ENCODE assay signal across 18 mouse cellular contexts in the genomic region with DNA sequence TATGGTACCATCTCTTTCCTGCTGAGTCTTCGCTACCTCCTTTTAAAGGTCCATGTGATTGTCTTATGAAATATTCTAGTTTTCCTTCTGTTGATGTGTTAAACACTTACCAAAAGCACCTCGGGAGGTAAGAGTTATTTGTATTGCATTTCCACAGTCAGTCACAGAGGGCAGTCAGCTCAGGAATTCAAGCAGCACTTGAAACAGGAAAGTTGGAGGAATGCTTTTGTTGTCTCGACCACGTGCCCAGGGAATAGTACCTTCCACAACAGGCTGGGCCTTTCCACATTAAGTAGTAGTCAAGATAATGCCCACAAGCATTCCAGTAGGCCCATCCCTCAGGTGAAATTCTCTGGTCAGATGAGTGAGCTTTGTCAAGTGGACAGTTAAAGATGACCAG. TPM values are rescaled to one million over a fixed set of nuclear protein-coding genes. Genes with fewer than 3 reads are reported as not detected.
A peak's percentile ranks its signal among the peaks of the same experiment; 100 is the strongest.
DNase-seq lines count a peak whose midpoint lies in the region; ATAC-seq and TF ChIP-seq lines count a peak whose summit lies in the region.
"Had no signal": no experiment of that assay in that cellular context is flagged by ENCODE, and none has a peak within 500 bp of the region (broad histone marks: within the 10 kb centered on the region; RNA-seq: fewer than 3 reads in every experiment).

No protein-coding gene starts in this region.

- TF ChIP-seq EP300 in lung, postnatal 0 days (IDR thresholded peaks at IDR 0.05): peak; percentile 48; the same call in 1 of the 2 replicates

- H3K27me3 ChIP-seq in heart, embryonic 11.5 days (ENCODE audit: control insufficient read depth, insufficient read depth, low read length): no peaks in the 10 kb centered on the region
- no peaks in the 10 kb centered on the region for H3K27me3 ChIP-seq in kidney, postnatal 0 days (ENCODE audit: insufficient read depth, low read length)
- H3K27me3 ChIP-seq in lung, postnatal 0 days (replicated peaks; ENCODE audit: insufficient read depth, low read length): no peaks in the 10 kb centered on the region
- H3K27me3 ChIP-seq: forebrain, embryonic 13.5 days; limb, embryonic 13.5 days; Patski had no signal

- no peaks in the 10 kb centered on the region for H3K9me3 ChIP-seq in heart, embryonic 11.5 days (replicated peaks; ENCODE audit: control insufficient read depth, low read length)
- H3K9me3 ChIP-seq in kidney, postnatal 0 days (replicated peaks; ENCODE audit: low read length): no peaks in the 10 kb centered on the region
- no peaks in the 10 kb centered on the region for H3K9me3 ChIP-seq in lung, postnatal 0 days (ENCODE audit: low read length)
- H3K9me3 ChIP-seq: forebrain, embryonic 13.5 days; limb, embryonic 13.5 days had no signal

- H3K4me2 ChIP-seq in heart, embryonic 11.5 days: no peak overlapping the region
- H3K4me2 ChIP-seq in kidney, postnatal 0 days (ENCODE audit: low read length): no peak overlapping the region
- no peak overlapping the region for H3K4me2 ChIP-seq in lung, postnatal 0 days (replicated peaks; ENCODE audit: low read depth, low read length)
- H3K4me2 ChIP-seq: forebrain, embryonic 13.5 days; limb, embryonic 13.5 days had no signal

- no peak overlapping the region for H3K9ac ChIP-seq in heart, embryonic 11.5 days (ENCODE audit: low read depth, low read length)
- no peak overlapping the region for H3K9ac ChIP-seq in kidney, postnatal 0 days (ENCODE audit: low read depth, low read length)
- no peak overlapping the region for H3K9ac ChIP-seq in lung, postnatal 0 days (replicated peaks; ENCODE audit: low read depth)
- H3K9ac ChIP-seq: forebrain, embryonic 13.5 days; limb, embryonic 13.5 days had no signal

- H3K4me3 ChIP-seq in heart, embryonic 11.5 days (ENCODE audit: low read depth, low read length): no peak overlapping the region
- no peak overlapping the region for H3K4me3 ChIP-seq in kidney, postnatal 0 days (replicated peaks; ENCODE audit: low read depth, low read length)
- no peak overlapping the region for H3K4me3 ChIP-seq in lung, postnatal 0 days (ENCODE audit: low read depth, low read length)
- H3K4me3 ChIP-seq: forebrain, embryonic 13.5 days; limb, embryonic 13.5 days had no signal

- peaks cover 12% of the 10 kb centered on the region for H3K4me1 ChIP-seq in heart, embryonic 11.5 days (ENCODE audit: control insufficient read depth, insufficient read depth, low read length)
- no peaks in the 10 kb centered on the region for H3K4me1 ChIP-seq in kidney, postnatal 0 days (replicated peaks; ENCODE audit: insufficient read depth, low read length)
- H3K4me1 ChIP-seq in lung, postnatal 0 days (ENCODE audit: insufficient read depth, low read depth, low read length): 0 out of 2 replicates have a peak, but pooled peaks cover 4% of the 10 kb centered on the region
- H3K4me1 ChIP-seq: forebrain, embryonic 13.5 days; limb, embryonic 13.5 days had no signal

- TF ChIP-seq CTCF in kidney, postnatal 0 days (IDR thresholded peaks at IDR 0.05; ENCODE audit: low read depth): no peak
- peak; percentile 53 for TF ChIP-seq CTCF in lung, postnatal 0 days (IDR thresholded peaks at IDR 0.05)

- 32% methylated on average over 4 of the region's 4 CpGs for WGBS in heart, embryonic 11.5 days (ENCODE audit: insufficient replicate concordance)
- WGBS in kidney, postnatal 0 days: 42% methylated on average over 4 of the region's 4 CpGs
- 45% methylated on average over 4 of the region's 4 CpGs for WGBS in lung, postnatal 0 days

- ATAC-seq in heart, embryonic 11.5 days (replicated peaks; ENCODE audit: insufficient number of reproducible peaks, low FRiP score, low TSS enrichment): no peak
- ATAC-seq in kidney, postnatal 0 days (replicated peaks; ENCODE audit: low FRiP score, low read depth): no peak
- ATAC-seq in lung, postnatal 0 days: peak; percentile 91
- ATAC-seq: forebrain, embryonic 13.5 days; hindbrain, embryonic 16.5 days; Patski had no signal

- H3K27ac ChIP-seq in heart, embryonic 11.5 days (ENCODE audit: low read depth, low read length): peak overlapping the region; percentile 57; the same call in 1 of the 2 replicates
- no peak overlapping the region for H3K27ac ChIP-seq in kidney, postnatal 0 days
- no peak overlapping the region for H3K27ac ChIP-seq in lung, postnatal 0 days (ENCODE audit: low read length)
- H3K27ac ChIP-seq: forebrain, embryonic 13.5 days; limb, embryonic 13.5 days had no signal

- no peak for DNase-seq in heart, adult 9 months (ENCODE audit: low spot score in 2 of 2)
- peak; percentile 5 for DNase-seq in kidney, postnatal 0 days (ENCODE audit: low spot score)
- DNase-seq in kidney, postnatal 36 days: no peak
- peak; percentile 85 for DNase-seq in R1 (ENCODE audit: low read depth, low spot score)
- peak; percentile 83 for DNase-seq in lung, postnatal 0 days (ENCODE audit: low spot score)
- no peak for DNase-seq in adrenal gland, postnatal 36 days
- DNase-seq in gastrocnemius, postnatal 4 days (ENCODE audit: low spot score in 2 of 2): no peak
- DNase-seq: B cell, adult 2 months; cerebellum, adult 8-10 months; gastrocnemius, postnatal 25 days; kidney, adult 11 months; kidney, postnatal 10 days; right cerebral cortex, postnatal 25 days had no signal

- no peaks in the 10 kb centered on the region; the same call in 1 of the 2 replicates for H3K36me3 ChIP-seq in heart, embryonic 11.5 days (ENCODE audit: control insufficient read depth, insufficient read depth, low read length)
- peaks cover 17% of the 10 kb centered on the region; the same call in 1 of the 2 replicates for H3K36me3 ChIP-seq in kidney, postnatal 0 days (ENCODE audit: insufficient read depth, low read length)
- H3K36me3 ChIP-seq in lung, postnatal 0 days (ENCODE audit: insufficient read depth, low read length): 0 out of 2 replicates have a peak, but pooled peaks cover 6% of the 10 kb centered on the region

RNA-seq across cellular contexts. Expression of a gene that starts 52.9 kb away (rescaled TPM):
- polyA plus RNA-seq in heart, embryonic 11.5 days (2014; fragmentation: Nextera tagmentation; extraction: Ambion mirVana): 18.6 and 24.5 TPM in 2 replicates
- polyA plus RNA-seq in kidney, postnatal 0 days (2015; fragmentation: Nextera tagmentation; extraction: Ambion mirVana): 10.0 and 10.5 TPM in 2 replicates
- polyA plus RNA-seq in lung, postnatal 0 days (2015; fragmentation: Nextera tagmentation; extraction: Ambion mirVana): 15.0 and 16.1 TPM in 2 replicates
- total RNA-seq in adrenal gland, postnatal 36 days (2021): 10 to 100 TPM; 12.0 to 17.3 TPM
- total RNA-seq in gastrocnemius, postnatal 4 days (2021): 10 to 100 TPM in 1 of 2 experiments, 1 to 10 TPM in 1; 9.0 to 10.1 TPM

Comparison
In these comparisons a context has a peak if more than half of its experiments do, and no peak if none do; other contexts are left out.
1. DNase-seq: peak in kidney, postnatal 0 days (single experiment), R1 (single experiment) and lung, postnatal 0 days (single experiment); none in heart, adult 9 months (0 of 2), kidney, postnatal 36 days (0 of 2), adrenal gland, postnatal 36 days (0 of 2) and gastrocnemius, postnatal 4 days (0 of 2).